Mouse (Mus musculus) liver, adult 2 months (tissue): ENCODE results near the gene Csad.

Experiments
- CTCF ChIP-seq: fragments of 200-500 bp; IDR thresholded peaks from 2 replicates; pipeline ENCODE4 v1.5.1; 2011; ENCODE audit warnings: low read depth, low read length, control low read depth
- POLR2A ChIP-seq: fragments of 200-500 bp; IDR thresholded peaks from 2 replicates; pipeline ENCODE4 v1.6.1; 2011; ENCODE audit warnings: low read length, control low read depth; ENCODE audit not compliant: insufficient read depth; ENCODE audit errors: extremely low read depth

GRCm38 (mm10) chr15:102239260-102239590, 34.7 kb upstream of the Csad start:
- TF ChIP-seq CTCF (peak; percentile 94), POLR2A (no peak)
